Mouse (Mus musculus) lung, adult 2 months (tissue): ENCODE results near the gene Gm5134.

Source experiments
- CTCF ChIP-seq: fragments of 200-500 bp; IDR thresholded peaks from 2 replicates; pipeline ENCODE4 v1.5.1; 2011; ENCODE audit warnings: mild to moderate bottlenecking, low read length, control low read depth; ENCODE audit not compliant: insufficient read depth
- POLR2A ChIP-seq: fragments of 200-500 bp; IDR thresholded peaks from 2 replicates; pipeline ENCODE4 v1.6.1; 2011; ENCODE audit warnings: low read depth, mild to moderate bottlenecking, control low read depth, low read length, borderline replicate concordance; ENCODE audit errors: extremely low read depth

GRCm38 (mm10) chr10:75945213-75945612 lies 9.1 kb upstream of the Gm5134 start:
- TF ChIP-seq CTCF (no peak), POLR2A (no peak)
